ENCODE assay signal across 22 mouse cellular contexts in genomic region chr9:113762389-113762788, GRCm38 (mm10).
"Had no signal": no experiment of that assay in that cellular context is flagged by ENCODE, and none has a peak within 500 bp of the region (broad histone marks: within the 10 kb centered on the region; RNA-seq: fewer than 3 reads in every experiment).

No protein-coding gene starts in this region.

- H3K4me1 ChIP-seq: limb, embryonic 10.5 days; limb, embryonic 13.5 days; lung, embryonic 15.5 days; midbrain, embryonic 12.5 days; midbrain, embryonic 15.5 days; neural tube, embryonic 13.5 days; stomach, embryonic 15.5 days had no signal

- H3K4me3 ChIP-seq: layer of hippocampus, adult 2 months; limb, embryonic 10.5 days; limb, embryonic 13.5 days; liver, embryonic 12.5 days; liver, embryonic 15.5 days; lung, embryonic 15.5 days; midbrain, embryonic 12.5 days; midbrain, embryonic 15.5 days; myocyte; neural tube, embryonic 13.5 days; stomach, embryonic 15.5 days had no signal

- H3K9ac ChIP-seq: limb, embryonic 13.5 days; liver, embryonic 12.5 days; liver, embryonic 15.5 days; lung, embryonic 15.5 days; midbrain, embryonic 12.5 days; midbrain, embryonic 15.5 days; neural tube, embryonic 13.5 days; stomach, embryonic 15.5 days had no signal

- H3K4me2 ChIP-seq: limb, embryonic 13.5 days; liver, embryonic 12.5 days; liver, embryonic 15.5 days; lung, embryonic 15.5 days; midbrain, embryonic 12.5 days; midbrain, embryonic 15.5 days; neural tube, embryonic 13.5 days; stomach, embryonic 15.5 days had no signal

- H3K27ac ChIP-seq: layer of hippocampus, adult 2 months; limb, embryonic 10.5 days; limb, embryonic 13.5 days; liver, embryonic 12.5 days; liver, embryonic 15.5 days; lung, embryonic 15.5 days; midbrain, embryonic 12.5 days; midbrain, embryonic 15.5 days; neural tube, embryonic 13.5 days; stomach, embryonic 15.5 days had no signal

- ATAC-seq: liver, embryonic 12.5 days; midbrain, embryonic 15.5 days had no signal

- H3K27me3 ChIP-seq: limb, embryonic 13.5 days; liver, embryonic 12.5 days; liver, embryonic 15.5 days; lung, embryonic 15.5 days; midbrain, embryonic 12.5 days; midbrain, embryonic 15.5 days; neural tube, embryonic 13.5 days; stomach, embryonic 15.5 days had no signal

- H3K36me3 ChIP-seq: midbrain, embryonic 15.5 days; neural tube, embryonic 13.5 days; stomach, embryonic 15.5 days had no signal

- H3K9me3 ChIP-seq: limb, embryonic 10.5 days; lung, embryonic 15.5 days; midbrain, embryonic 12.5 days; midbrain, embryonic 15.5 days; neural tube, embryonic 13.5 days; stomach, embryonic 15.5 days had no signal

- DNase-seq: kidney, adult 11 months; kidney, postnatal 10 days; layer of hippocampus, adult 9-11 months; liver; lung, adult 18-20 months; lung, postnatal 10 days; lung, postnatal 36 days; retina, postnatal 1 day; right cerebral cortex, postnatal 25 days; spleen, adult 18-20 months; thymus, postnatal 36 days had no signal
